Mouse (Mus musculus): Measurements from ENCODE around the gene Sox13. TPM values are rescaled to one million over a fixed set of nuclear protein-coding genes. Genes with fewer than 3 reads are reported as not detected.

The Sox13 gene
- polyA plus RNA-seq, 1 experiment, result 0.80 TPM

GRCm38 (mm10) chr1:133370352-133370751 lies 53.8 kb downstream of the Sox13 start:
- no peak overlapping the region for H3K4me2 ChIP-seq (ENCODE audit: low read depth)
- no peak overlapping the region for H3K4me3 ChIP-seq
- no peaks in the 10 kb centered on the region for H3K79me2 ChIP-seq (ENCODE audit: control insufficient read depth, insufficient read depth)
- TF ChIP-seq POLR2A (IDR thresholded peaks at IDR 0.05; ENCODE audit: insufficient read length, low read depth) (no peak), CEBPB (IDR thresholded peaks at IDR 0.05; ENCODE audit: insufficient read depth, poor library complexity, severe bottlenecking) (no peak), E2F4 (IDR thresholded peaks at IDR 0.05; ENCODE audit: insufficient read depth) (no peak), POLR2AphosphoS2 (IDR thresholded peaks at IDR 0.05; ENCODE audit: insufficient read length, low read depth) (no peak), MYOD1 (IDR thresholded peaks at IDR 0.05; ENCODE audit: control insufficient read depth in 1 of 3, insufficient read length in 2 of 3, low read depth in 2 of 3) (no peak), USF1 (IDR thresholded peaks at IDR 0.05; ENCODE audit: low read depth) (no peak), TCF3 (IDR thresholded peaks at IDR 0.05; ENCODE audit: insufficient read length, low read depth) (no peak), SRF (IDR thresholded peaks at IDR 0.05; ENCODE audit: control insufficient read depth, insufficient read length, low read depth) (no peak), MYOG (IDR thresholded peaks at IDR 0.05; ENCODE audit: control insufficient read depth in 1 of 3, insufficient read depth in 1 of 3, insufficient read length in 2 of 3, low read depth in 2 of 3) (no peak), MAX (IDR thresholded peaks at IDR 0.05; ENCODE audit: low read depth) (no peak), TCF12 (IDR thresholded peaks at IDR 0.05; ENCODE audit: insufficient read depth, poor library complexity, severe bottlenecking) (no peak)
- H3K27me3 ChIP-seq (ENCODE audit: control insufficient read depth, insufficient read depth, insufficient read length), result peaks cover 90% of the 10 kb centered on the region
- no peaks in the 10 kb centered on the region for H3K36me3 ChIP-seq (ENCODE audit: control insufficient read depth, insufficient read depth)
- H3ac ChIP-seq (ENCODE audit: control insufficient read depth, insufficient read length), result no peak overlapping the region

GRCm38 (mm10) chr1:133368644-133369043 lies 55.5 kb downstream of the Sox13 start:
- Histone ChIP-seq H3K27me3 (ENCODE audit: control insufficient read depth, insufficient read depth, insufficient read length) (peaks cover 96% of the 10 kb centered on the region), H3K36me3 (ENCODE audit: control insufficient read depth, insufficient read depth) (no peaks in the 10 kb centered on the region), H3K4me2 (ENCODE audit: low read depth) (no peak overlapping the region), H3K4me3 (no peak overlapping the region), H3K79me2 (ENCODE audit: control insufficient read depth, insufficient read depth) (no peaks in the 10 kb centered on the region), H3ac (ENCODE audit: control insufficient read depth, insufficient read length) (no peak overlapping the region)
- TF ChIP-seq MAX (IDR thresholded peaks at IDR 0.05; ENCODE audit: low read depth) (no peak), SRF (IDR thresholded peaks at IDR 0.05; ENCODE audit: control insufficient read depth, insufficient read length, low read depth) (no peak), TCF3 (IDR thresholded peaks at IDR 0.05; ENCODE audit: insufficient read length, low read depth) (no peak), CEBPB (IDR thresholded peaks at IDR 0.05; ENCODE audit: insufficient read depth, poor library complexity, severe bottlenecking) (no peak), USF1 (IDR thresholded peaks at IDR 0.05; ENCODE audit: low read depth) (no peak), E2F4 (IDR thresholded peaks at IDR 0.05; ENCODE audit: insufficient read depth) (no peak), MYOG (IDR thresholded peaks at IDR 0.05; ENCODE audit: control insufficient read depth in 1 of 3, insufficient read depth in 1 of 3, insufficient read length in 2 of 3, low read depth in 2 of 3) (no peak), REST (IDR thresholded peaks at IDR 0.05; ENCODE audit: insufficient read depth, insufficient read length) (no peak), POLR2AphosphoS2 (IDR thresholded peaks at IDR 0.05; ENCODE audit: insufficient read length, low read depth) (no peak), MYOD1 (IDR thresholded peaks at IDR 0.05; ENCODE audit: control insufficient read depth in 1 of 3, insufficient read length in 2 of 3, low read depth in 2 of 3) (no peak), POLR2A (IDR thresholded peaks at IDR 0.05; ENCODE audit: insufficient read length, low read depth) (no peak), TCF12 (IDR thresholded peaks at IDR 0.05; ENCODE audit: insufficient read depth, poor library complexity, severe bottlenecking) (no peak)

- H3K79me2 ChIP-seq (ENCODE audit: control insufficient read depth, insufficient read depth), result no peaks in the 10 kb centered on the region
- peaks cover 94% of the 10 kb centered on the region for H3K27me3 ChIP-seq (ENCODE audit: control insufficient read depth, insufficient read depth, insufficient read length)
- H3ac ChIP-seq (ENCODE audit: control insufficient read depth, insufficient read length), result no peak overlapping the region
- no peak overlapping the region for H3K4me3 ChIP-seq
- H3K36me3 ChIP-seq (ENCODE audit: control insufficient read depth, insufficient read depth), result no peaks in the 10 kb centered on the region
- TF ChIP-seq USF1 (IDR thresholded peaks at IDR 0.05; ENCODE audit: low read depth) (no peak), POLR2A (IDR thresholded peaks at IDR 0.05; ENCODE audit: insufficient read length, low read depth) (no peak)
- H3K4me2 ChIP-seq (ENCODE audit: low read depth), result no peak overlapping the region
These were observed 56.3 kb downstream of the Sox13 start for GRCm38 (mm10) chr1:133367606-133368488.

GRCm38 (mm10) chr1:133366951-133367605 lies 57.1 kb downstream of the Sox13 start:
- no peaks in the 10 kb centered on the region for H3K36me3 ChIP-seq (ENCODE audit: control insufficient read depth, insufficient read depth)
- no peak overlapping the region for H3K4me2 ChIP-seq (ENCODE audit: low read depth)
- peaks cover 94% of the 10 kb centered on the region for H3K27me3 ChIP-seq (ENCODE audit: control insufficient read depth, insufficient read depth, insufficient read length)
- no peaks in the 10 kb centered on the region for H3K79me2 ChIP-seq (ENCODE audit: control insufficient read depth, insufficient read depth)
- no peak overlapping the region for H3ac ChIP-seq (ENCODE audit: control insufficient read depth, insufficient read length)
- no peak for TF ChIP-seq TCF3 (IDR thresholded peaks at IDR 0.05; ENCODE audit: insufficient read length, low read depth)
- no peak for TF ChIP-seq USF1 (IDR thresholded peaks at IDR 0.05; ENCODE audit: low read depth)
- no peak for TF ChIP-seq TCF12 (IDR thresholded peaks at IDR 0.05; ENCODE audit: insufficient read depth, poor library complexity, severe bottlenecking)
- no peak for TF ChIP-seq CEBPB (IDR thresholded peaks at IDR 0.05; ENCODE audit: insufficient read depth, poor library complexity, severe bottlenecking)
- no peak for TF ChIP-seq MYOD1 (IDR thresholded peaks at IDR 0.05; ENCODE audit: control insufficient read depth in 1 of 3, insufficient read length in 2 of 3, low read depth in 2 of 3)
- TF ChIP-seq MAX (IDR thresholded peaks at IDR 0.05; ENCODE audit: low read depth), result no peak
- no peak for TF ChIP-seq E2F4 (IDR thresholded peaks at IDR 0.05; ENCODE audit: insufficient read depth)
- TF ChIP-seq REST (IDR thresholded peaks at IDR 0.05; ENCODE audit: insufficient read depth, insufficient read length), result no peak
- TF ChIP-seq SRF (IDR thresholded peaks at IDR 0.05; ENCODE audit: control insufficient read depth, insufficient read length, low read depth), result no peak
- TF ChIP-seq POLR2AphosphoS2 (IDR thresholded peaks at IDR 0.05; ENCODE audit: insufficient read length, low read depth), result no peak
- TF ChIP-seq MYOG (IDR thresholded peaks at IDR 0.05; ENCODE audit: control insufficient read depth in 1 of 3, insufficient read depth in 1 of 3, insufficient read length in 2 of 3, low read depth in 2 of 3), result no peak
- TF ChIP-seq POLR2A (IDR thresholded peaks at IDR 0.05; ENCODE audit: insufficient read length, low read depth), result no peak
- H3K4me3 ChIP-seq, result no peak overlapping the region
